Mouse (Mus musculus): Measurements from ENCODE around the gene Smad3.

Smad3 gene

GRCm38 (mm10) chr9:63745821-63746632 lies 11.8 kb downstream of the Smad3 start:
- DNase-seq (ENCODE audit: low read depth, low spot score) = no peak

- DNase-seq (ENCODE audit: low read depth, low spot score) = no peak
Measured at GRCm38 (mm10) chr9:63744595-63744994, 13.2 kb downstream of the Smad3 start.

GRCm38 (mm10) chr9:63743775-63744174 lies 14.0 kb downstream of the Smad3 start:
- DNase-seq (ENCODE audit: low read depth, low spot score) = no peak

- DNase-seq (ENCODE audit: low read depth, low spot score) = no peak
Measured at GRCm38 (mm10) chr9:63742887-63743660, 14.7 kb downstream of the Smad3 start.

GRCm38 (mm10) chr9:63742318-63742717 lies 15.5 kb downstream of the Smad3 start:
- DNase-seq (ENCODE audit: low read depth, low spot score) = no peak

- DNase-seq (ENCODE audit: low read depth, low spot score) = no peak
Measured at GRCm38 (mm10) chr9:63741792-63742191, 16.0 kb downstream of the Smad3 start.

- no peak for DNase-seq (ENCODE audit: low read depth, low spot score)
Measured at GRCm38 (mm10) chr9:63740320-63740841, 17.4 kb downstream of the Smad3 start.

GRCm38 (mm10) chr9:63738830-63739229 lies 19.0 kb downstream of the Smad3 start:
- no peak for DNase-seq (ENCODE audit: low read depth, low spot score)

- DNase-seq (ENCODE audit: low read depth, low spot score) = no peak
Measured at GRCm38 (mm10) chr9:63738086-63738701, 19.6 kb downstream of the Smad3 start.

GRCm38 (mm10) chr9:63737426-63737931 lies 20.3 kb downstream of the Smad3 start:
- peak; percentile 69 for DNase-seq (ENCODE audit: low read depth, low spot score)

- DNase-seq (ENCODE audit: low read depth, low spot score) = no peak
Measured at GRCm38 (mm10) chr9:63734261-63734660, 23.5 kb downstream of the Smad3 start.

- no peak for DNase-seq (ENCODE audit: low read depth, low spot score)
Measured at GRCm38 (mm10) chr9:63732700-63733099, 25.1 kb downstream of the Smad3 start.

- DNase-seq (ENCODE audit: low read depth, low spot score) = no peak
Measured at GRCm38 (mm10) chr9:63731114-63731828, 26.5 kb downstream of the Smad3 start.

- no peak for DNase-seq (ENCODE audit: low read depth, low spot score)
Measured at GRCm38 (mm10) chr9:63728969-63729368, 28.8 kb downstream of the Smad3 start.

GRCm38 (mm10) chr9:63727070-63727469 lies 30.7 kb downstream of the Smad3 start:
- DNase-seq (ENCODE audit: low read depth, low spot score) = no peak

- no peak for DNase-seq (ENCODE audit: low read depth, low spot score)
Measured at GRCm38 (mm10) chr9:63726088-63727010, 31.4 kb downstream of the Smad3 start.

- DNase-seq (ENCODE audit: low read depth, low spot score) = no peak
Measured at GRCm38 (mm10) chr9:63724750-63725149, 33.0 kb downstream of the Smad3 start.

- DNase-seq (ENCODE audit: low read depth, low spot score) = no peak
Measured at GRCm38 (mm10) chr9:63722918-63723317, 34.9 kb downstream of the Smad3 start.

GRCm38 (mm10) chr9:63722350-63722749 lies 35.4 kb downstream of the Smad3 start:
- no peak for DNase-seq (ENCODE audit: low read depth, low spot score)

All from forelimb bud, embryonic 11.5 days (tissue).